Mouse (Mus musculus) heart, adult 2 months (tissue): Measurements from ENCODE around the gene Scarb1. TPM values are rescaled to one million over a fixed set of nuclear protein-coding genes. Genes with fewer than 3 reads are reported as not detected.

ENCODE experiments used
- DNase-seq, 2 experiments: peaks; one replicate each; pipeline ENCODE4 v3.0.0; 2021
- H3K27ac ChIP-seq: fragments of 200-600 bp; 2 replicates; pipeline ENCODE4 v1.8.1; 2022
- H3K27me3 ChIP-seq: fragments of 200-500 bp; 2 replicates; pipeline ENCODE4 v1.6.1; 2012; ENCODE audit warnings: mild to moderate bottlenecking, low read length, inconsistent platforms, mixed read lengths; ENCODE audit not compliant: control insufficient read depth, insufficient read depth
- H3K36me3 ChIP-seq: fragments of 200-500 bp; 2 replicates; pipeline ENCODE4 v1.6.1; 2012; ENCODE audit warnings: low read length, inconsistent platforms; ENCODE audit not compliant: control insufficient read depth, insufficient read depth
- H3K4me1 ChIP-seq: fragments of 200-500 bp; 2 replicates; pipeline ENCODE4 v1.6.1; 2011; ENCODE audit warnings: low read length; ENCODE audit not compliant: control insufficient read depth, insufficient read depth
- H3K4me3 ChIP-seq: fragments of 200-600 bp; 2 replicates; pipeline ENCODE4 v1.8.1; 2022
- H3K79me2 ChIP-seq: fragments of 200-500 bp; replicated peaks from 2 replicates; pipeline ENCODE4 v1.6.1; 2012; ENCODE audit warnings: mild to moderate bottlenecking, inconsistent platforms, low read length, moderate library complexity, mixed read lengths; ENCODE audit not compliant: control insufficient read depth, insufficient read depth
- H3K9ac ChIP-seq: fragments of 200-500 bp; 2 replicates; pipeline ENCODE4 v1.6.1; 2012; ENCODE audit warnings: low read depth, mild to moderate bottlenecking, control low read depth, inconsistent platforms, low read length, mixed read lengths
- CTCF ChIP-seq: fragments of 200-600 bp; IDR thresholded peaks from 2 replicates; pipeline ENCODE4 v1.8.1; 2022; ENCODE audit warnings: antibody characterized with exemption, mild to moderate bottlenecking, moderate library complexity
- EP300 ChIP-seq: fragments of 200-500 bp; IDR thresholded peaks from 2 replicates; pipeline ENCODE4 v1.6.1; 2011; ENCODE audit warnings: low read depth, low read length, control low read depth; ENCODE audit not compliant: insufficient read depth
- POLR2A ChIP-seq: fragments of 200-500 bp; IDR thresholded peaks from 2 replicates; pipeline ENCODE4 v1.6.1; 2011; ENCODE audit warnings: mild to moderate bottlenecking, low read depth, low read length, control low read depth; ENCODE audit not compliant: insufficient read depth
- WGBS: fragments of 180-500 bp; shearing (Covaris S2); methylation state at CpG from one replicate; pipeline ENCODE4 v1.1.7; 2018; 5-methylcytosine and 5-hydroxymethylcytosine counted together
- intact Hi-C: fragments of 180-260 bp; cut with DNase I; formaldehyde crosslinking; loops from one replicate; pipeline ENCODE4 v1.15.1; 2025
- polyA plus RNA-seq: library from polyadenylated mRNA; depleted of rRNA; stranded (reverse); fragments of >200 nt; gene quantifications from 2 replicates; pipeline ENCODE4 v1.2.3, GENCODE M21; 2012
- total RNA-seq, 2 experiments: library from RNA; stranded (reverse); gene quantifications; 2 replicates each; pipeline ENCODE4 v1.2.3; 2021

Gene Scarb1
- total and polyA plus RNA-seq, 3 experiments, result 23.6 to 55.5 (median 27.8) TPM

DNA sequence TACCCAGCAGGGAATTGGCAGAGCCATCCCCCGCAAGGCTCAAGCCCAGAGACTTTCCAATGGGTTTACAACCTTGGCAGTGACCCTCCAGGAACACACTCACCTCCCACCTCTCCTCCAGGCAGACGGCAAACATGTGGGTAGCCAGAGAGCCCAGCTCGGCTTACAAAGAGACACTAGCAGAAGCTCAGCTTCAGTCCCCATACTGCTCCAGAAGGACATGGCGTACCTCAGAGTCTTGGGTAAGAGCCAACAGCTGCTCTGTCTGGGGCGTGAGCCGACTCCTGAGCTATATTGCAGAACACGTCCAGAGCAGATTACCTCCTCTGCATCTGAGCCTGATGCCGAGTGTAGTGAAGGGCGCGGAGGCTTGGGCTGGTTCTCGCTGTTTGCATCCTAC is 15.0 kb downstream of the Scarb1 start:
- Histone ChIP-seq H3K27ac (no peak overlapping the region), H3K4me1 (peaks cover 12% of the 10 kb centered on the region), H3K9ac (no peak overlapping the region), H3K36me3 (no peaks in the 10 kb centered on the region), H3K79me2 (no peaks in the 10 kb centered on the region), H3K27me3 (no peaks in the 10 kb centered on the region), H3K4me3 (no peak overlapping the region)
- TF ChIP-seq CTCF, result no peak
- TF ChIP-seq EP300, result no peak
- no peak for TF ChIP-seq POLR2A
- DNase-seq, result no peak
- WGBS, result 39% methylated on average over 11 of the region's 11 CpGs
- intact Hi-C loops, result no loop called here

GRCm38 (mm10) chr5:125325285-125325684 is 15.6 kb downstream of the Scarb1 start:
- no peaks in the 10 kb centered on the region for H3K27me3 ChIP-seq
- WGBS, result 51% methylated on average over 4 of the region's 4 CpGs
- no peak overlapping the region for H3K9ac ChIP-seq
- H3K4me1 ChIP-seq, result peaks cover 14% of the 10 kb centered on the region
- TF ChIP-seq CTCF, result no peak
- TF ChIP-seq EP300, result no peak
- no peak for TF ChIP-seq POLR2A
- H3K36me3 ChIP-seq, result no peaks in the 10 kb centered on the region
- H3K79me2 ChIP-seq, result no peaks in the 10 kb centered on the region
- H3K4me3 ChIP-seq, result no peak overlapping the region
- no peak for DNase-seq
- H3K27ac ChIP-seq, result no peak overlapping the region
- intact Hi-C loops, result no loop called here

DNA sequence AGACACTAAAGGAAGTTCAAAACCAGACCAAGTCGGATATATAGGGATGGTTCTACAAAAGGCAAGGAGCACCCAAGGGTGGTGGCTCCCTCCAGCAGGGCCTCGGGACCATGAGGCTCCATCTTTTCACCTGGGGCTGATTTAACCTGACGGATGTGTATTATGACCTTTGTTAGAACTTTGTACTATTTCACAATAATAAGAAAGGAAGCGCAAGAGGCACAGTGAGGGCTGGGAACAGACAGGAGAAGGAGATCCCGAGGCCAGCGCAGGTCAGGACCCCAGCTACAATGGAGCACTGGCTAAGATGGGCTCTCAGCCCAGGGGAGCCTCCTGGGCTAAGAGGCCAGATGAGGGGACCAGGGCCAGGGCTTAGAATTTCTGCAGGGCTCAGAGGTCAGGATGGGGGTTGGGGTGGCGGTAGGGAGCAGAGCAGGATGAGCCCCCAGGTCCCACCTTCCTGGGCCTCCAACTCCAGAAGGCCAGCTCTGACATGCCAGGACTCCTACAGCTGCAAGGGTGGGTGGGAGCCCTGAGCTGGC is 16.9 kb downstream of the Scarb1 start:
- Histone ChIP-seq H3K27ac (no peak overlapping the region), H3K4me1 (peaks cover 13% of the 10 kb centered on the region)

DNA sequence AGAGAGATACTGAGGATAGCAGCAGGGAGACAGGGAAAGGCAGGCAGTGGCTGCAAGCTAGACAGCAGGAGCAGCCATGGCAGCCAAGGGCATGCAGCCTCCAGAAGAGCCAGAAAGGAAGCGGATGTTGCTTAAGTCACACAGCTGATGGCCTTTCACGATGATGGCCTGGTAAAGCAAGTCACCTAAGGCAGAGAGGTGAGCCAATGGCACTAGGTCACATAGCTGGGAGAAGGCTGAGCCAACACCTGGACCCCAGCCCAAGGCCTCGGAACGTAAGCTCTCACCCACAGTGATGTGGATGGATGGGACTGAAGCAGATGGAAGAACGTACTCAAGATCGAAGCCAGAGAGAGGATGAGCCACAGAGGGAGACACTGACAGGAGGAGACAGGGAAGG is 17.8 kb downstream of the Scarb1 start:
- DNase-seq, result no peak
- Histone ChIP-seq H3K4me3 (no peak overlapping the region), H3K9ac (no peak overlapping the region), H3K36me3 (no peaks in the 10 kb centered on the region), H3K27ac (no peak overlapping the region), H3K27me3 (no peaks in the 10 kb centered on the region), H3K4me1 (peaks cover 16% of the 10 kb centered on the region), H3K79me2 (peaks cover 1% of the 10 kb centered on the region; the same call in 1 of the 2 replicates)
- TF ChIP-seq POLR2A (no peak), EP300 (no peak), CTCF (no peak)
- intact Hi-C loops, result no loop called here
- 52% methylated on average over 6 of the region's 6 CpGs for WGBS

More for the DNA sequence above, 16.9 kb downstream of the Scarb1 start:
- Histone ChIP-seq H3K79me2 (no peaks in the 10 kb centered on the region), H3K27me3 (no peaks in the 10 kb centered on the region), H3K9ac (no peak overlapping the region), H3K4me3 (no peak overlapping the region), H3K36me3 (no peaks in the 10 kb centered on the region)
- DNase-seq, result no peak
- 87% methylated on average over 7 of the region's 7 CpGs for WGBS
- intact Hi-C loops, result no loop called here
- TF ChIP-seq EP300, result no peak

- WGBS, result 65% methylated on average over 3 of the region's 3 CpGs
- Histone ChIP-seq H3K27me3 (no peaks in the 10 kb centered on the region), H3K79me2 (peaks cover 1% of the 10 kb centered on the region; the same call in 1 of the 2 replicates), H3K4me3 (no peak overlapping the region), H3K27ac (no peak overlapping the region), H3K36me3 (no peaks in the 10 kb centered on the region), H3K4me1 (peaks cover 17% of the 10 kb centered on the region), H3K9ac (no peak overlapping the region)
- no peak for DNase-seq
- intact Hi-C loops, result no loop called here
- TF ChIP-seq EP300 (no peak), POLR2A (no peak), CTCF (no peak)
Measured at GRCm38 (mm10) chr5:125321836-125322235, 19.1 kb downstream of the Scarb1 start.

- H3K27me3 ChIP-seq, result no peaks in the 10 kb centered on the region
- no peak overlapping the region for H3K4me3 ChIP-seq
- TF ChIP-seq CTCF, result no peak
- 0 out of 2 replicates have a peak, but pooled peaks have one; percentile 35 for TF ChIP-seq POLR2A
- TF ChIP-seq EP300, result peak; percentile 72
- peaks cover 13% of the 10 kb centered on the region for H3K4me1 ChIP-seq
- H3K27ac ChIP-seq, result peak overlapping the region; percentile 72
- 45% methylated on average over 16 of the region's 16 CpGs for WGBS
- peak; percentile 69 to 81 for DNase-seq
- H3K79me2 ChIP-seq, result peaks cover 1% of the 10 kb centered on the region; the same call in 1 of the 2 replicates
- no peak overlapping the region for H3K9ac ChIP-seq
- intact Hi-C loops, result loop anchor here (1.0 to 2.0 kb wide), 2 partner anchors 21 to 22 kb away; partner anchors contain the start of gene Scarb1
- H3K36me3 ChIP-seq, result no peaks in the 10 kb centered on the region
Measured at GRCm38 (mm10) chr5:125319057-125319800, 21.7 kb downstream of the Scarb1 start.
